Mouse (Mus musculus): ENCODE data around the gene Dtx3l.

DNA sequence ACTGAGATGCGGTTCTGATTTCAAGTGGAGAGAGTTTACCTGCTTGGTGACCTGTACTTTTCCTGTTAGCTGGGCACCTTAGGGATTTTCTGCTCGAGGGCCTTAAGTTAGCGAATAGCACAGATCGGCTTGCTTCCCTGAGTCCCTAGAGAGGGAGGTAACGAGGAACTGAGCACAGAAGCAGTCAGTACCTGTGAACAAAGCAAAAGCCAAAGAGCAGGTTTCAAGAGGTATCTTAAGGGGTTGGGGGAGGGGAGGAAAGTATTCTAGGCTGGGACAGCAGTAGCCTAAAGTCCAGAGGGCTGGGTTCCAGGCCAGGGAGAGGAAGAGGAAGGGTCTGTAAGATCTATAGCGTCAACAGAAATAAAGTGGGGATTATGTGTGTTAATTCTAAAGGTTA lies 310 bp upstream of the Dtx3l start:
- TF ChIP-seq CTCF (IDR thresholded peaks at IDR 0.05) = no peak
- no peak for TF ChIP-seq EP300 (IDR thresholded peaks at IDR 0.05)
